Mouse (Mus musculus): ENCODE measurements around the gene Hhipl1.

- TF ChIP-seq USF1 (IDR thresholded peaks at IDR 0.05; ENCODE audit: low read depth) (peak; percentile 73), CTCF (IDR thresholded peaks at IDR 0.05; ENCODE audit: control insufficient read depth, insufficient read depth, insufficient read length) (no peak), MAX (IDR thresholded peaks at IDR 0.05) (peak; percentile 76), CEBPB (IDR thresholded peaks at IDR 0.05; ENCODE audit: low read depth) (peak; percentile 30), MYOG (IDR thresholded peaks at IDR 0.05; ENCODE audit: control insufficient read depth, extremely low read depth, insufficient read length) (no peak)
Measured at GRCm38 (mm10) chr12:108308363-108308856, 2.3 kb downstream of the Hhipl1 start.
